Mouse (Mus musculus) bone marrow, adult 2 months (tissue): ENCODE results near the gene Elmo2.

Experiments
- CTCF ChIP-seq: fragments of 200-500 bp; IDR thresholded peaks from 2 replicates; pipeline ENCODE4 v1.5.1; 2011; ENCODE audit warnings: low read length, control low read depth; ENCODE audit not compliant: control insufficient read depth, insufficient read depth
- POLR2A ChIP-seq: fragments of 200-500 bp; IDR thresholded peaks from 2 replicates; pipeline ENCODE4 v1.6.1; 2011; ENCODE audit warnings: low read depth, mild to moderate bottlenecking, control low read depth, low read length, borderline replicate concordance; ENCODE audit not compliant: control insufficient read depth

GRCm38 (mm10) chr2:165288315-165289031, 37.8 kb downstream of the Elmo2 start:
- TF ChIP-seq POLR2A (no peak), CTCF (no peak)
